Mouse (Mus musculus): ENCODE measurements around the gene Scrn1. TPM values are rescaled to one million over a fixed set of nuclear protein-coding genes. Genes with fewer than 3 reads are reported as not detected.

The Scrn1 gene
- polyA plus RNA-seq, 1 experiment from 2014 or later: 2.5 TPM

DNA sequence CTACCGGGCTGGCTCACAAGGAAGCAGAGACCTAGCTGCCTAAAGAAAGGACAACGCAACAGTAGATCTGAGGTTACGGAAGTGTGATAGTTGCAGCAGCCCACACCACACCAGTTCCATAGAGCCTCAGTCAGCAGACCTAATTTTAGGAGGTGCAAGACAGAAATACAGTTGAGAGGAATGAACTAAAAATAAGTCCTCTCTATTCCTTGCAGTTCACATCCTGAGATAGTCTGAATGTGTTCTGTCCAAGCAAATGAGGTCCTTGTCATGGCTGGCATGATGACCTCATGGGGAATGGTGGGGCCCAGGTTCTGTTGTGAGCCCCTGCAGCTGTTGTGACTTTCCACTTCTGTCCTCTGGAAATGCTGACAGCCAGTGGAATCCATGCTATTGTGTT lies 98.9 kb downstream of the Scrn1 start:
- TF ChIP-seq CTCF (IDR thresholded peaks at IDR 0.05; ENCODE audit: low read depth): no peak
- Histone ChIP-seq H3K9ac (ENCODE audit: low read depth, low read length) (no peak overlapping the region), H3K4me3 (ENCODE audit: low read depth, low read length) (no peak overlapping the region), H3K4me2 (replicated peaks; ENCODE audit: low read depth) (no peak overlapping the region), H3K27ac (ENCODE audit: low read depth, low read length) (no peak overlapping the region), H3K4me1 (replicated peaks; ENCODE audit: control insufficient read depth, insufficient read depth, low read length) (0 out of 2 replicates have a peak, but pooled peaks cover 3% of the 10 kb centered on the region), H3K27me3 (replicated peaks; ENCODE audit: control insufficient read depth, insufficient read depth, low read length) (no peaks in the 10 kb centered on the region), H3K36me3 (ENCODE audit: control insufficient read depth, insufficient read depth) (no peaks in the 10 kb centered on the region), H3K9me3 (ENCODE audit: control insufficient read depth) (no peaks in the 10 kb centered on the region)
- ATAC-seq: no peak
- 82% methylated on average over 3 of the region's 3 CpGs for WGBS

DNA sequence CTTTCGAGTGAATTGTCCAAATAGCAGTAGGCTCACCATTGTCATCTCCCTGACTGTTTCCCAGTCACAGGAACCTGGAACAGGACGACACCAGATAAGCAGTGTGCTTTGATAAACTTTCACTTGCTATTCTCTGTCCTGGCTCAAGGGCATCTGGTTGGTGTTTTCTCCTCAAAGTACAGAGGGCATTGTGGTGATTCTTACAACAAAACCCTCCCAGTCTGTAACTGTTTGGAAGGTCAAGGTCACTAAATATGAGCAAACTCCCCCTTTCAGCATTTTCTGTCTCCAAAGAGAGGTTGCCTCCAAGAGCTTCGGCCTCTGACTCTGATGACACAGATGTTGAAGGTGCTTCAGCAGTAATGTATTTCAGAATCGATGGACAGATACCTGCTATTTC lies 101.4 kb downstream of the Scrn1 start:
- H3K27ac ChIP-seq (ENCODE audit: low read depth, low read length): no peak overlapping the region
- H3K4me1 ChIP-seq (replicated peaks; ENCODE audit: control insufficient read depth, insufficient read depth, low read length): 0 out of 2 replicates have a peak, but pooled peaks cover under 1% of the 10 kb centered on the region
- H3K27me3 ChIP-seq (replicated peaks; ENCODE audit: control insufficient read depth, insufficient read depth, low read length): no peaks in the 10 kb centered on the region
- H3K4me2 ChIP-seq (replicated peaks; ENCODE audit: low read depth): no peak overlapping the region
- no peak overlapping the region for H3K9ac ChIP-seq (ENCODE audit: low read depth, low read length)
- ATAC-seq: no peak
- H3K4me3 ChIP-seq (ENCODE audit: low read depth, low read length): no peak overlapping the region
- WGBS: 78% methylated on average over 4 of the region's 4 CpGs
- H3K36me3 ChIP-seq (ENCODE audit: control insufficient read depth, insufficient read depth): no peaks in the 10 kb centered on the region
- TF ChIP-seq CTCF (IDR thresholded peaks at IDR 0.05; ENCODE audit: low read depth): no peak
- no peaks in the 10 kb centered on the region for H3K9me3 ChIP-seq (ENCODE audit: control insufficient read depth)

DNA sequence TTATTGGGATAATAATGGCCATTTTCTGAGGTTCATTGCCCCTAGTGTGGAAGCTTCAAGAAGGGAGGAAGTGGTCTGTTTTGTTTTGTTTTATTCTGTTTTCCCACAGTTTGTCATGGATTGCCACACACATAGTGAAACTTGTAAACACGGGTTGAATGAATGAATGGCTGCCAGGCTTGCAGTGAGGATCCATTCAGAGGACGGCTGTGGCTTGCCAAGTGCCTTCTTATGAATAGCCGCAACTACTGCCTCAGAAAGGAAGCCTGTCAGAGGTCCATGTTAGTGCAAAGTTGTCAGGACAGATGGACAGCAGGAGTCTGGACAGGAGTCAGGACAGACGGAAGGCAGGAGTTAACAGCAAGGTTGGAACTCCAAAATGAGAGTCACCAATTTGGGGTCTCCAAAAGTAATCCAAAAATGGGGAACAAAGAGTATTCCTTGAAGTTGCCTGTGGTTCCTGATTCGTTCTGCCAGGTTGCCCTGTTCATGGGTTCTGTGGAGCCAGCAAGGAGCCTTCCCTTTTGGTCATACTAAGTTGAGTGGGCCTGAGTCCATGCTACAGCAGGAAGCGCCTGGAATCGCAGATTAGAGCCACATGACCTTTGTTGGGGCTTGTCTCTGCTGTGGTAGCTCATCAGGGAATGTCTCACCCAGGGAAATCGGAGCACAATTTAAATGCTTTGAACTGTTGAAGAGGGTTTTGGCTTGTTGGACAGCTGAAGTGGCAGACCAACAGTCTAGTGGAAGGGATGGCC lies 102.4 kb downstream of the Scrn1 start:
- Histone ChIP-seq H3K27ac (ENCODE audit: low read depth, low read length) (no peak overlapping the region), H3K4me1 (replicated peaks; ENCODE audit: control insufficient read depth, insufficient read depth, low read length) (no peaks in the 10 kb centered on the region), H3K4me2 (replicated peaks; ENCODE audit: low read depth) (no peak overlapping the region), H3K9me3 (ENCODE audit: control insufficient read depth) (no peaks in the 10 kb centered on the region), H3K27me3 (replicated peaks; ENCODE audit: control insufficient read depth, insufficient read depth, low read length) (no peaks in the 10 kb centered on the region), H3K4me3 (ENCODE audit: low read depth, low read length) (no peak overlapping the region), H3K9ac (ENCODE audit: low read depth, low read length) (no peak overlapping the region), H3K36me3 (ENCODE audit: control insufficient read depth, insufficient read depth) (no peaks in the 10 kb centered on the region)
- no peak for ATAC-seq
- no peak for TF ChIP-seq CTCF (IDR thresholded peaks at IDR 0.05; ENCODE audit: low read depth)
- 65% methylated on average over 8 of the region's 8 CpGs for WGBS

DNA sequence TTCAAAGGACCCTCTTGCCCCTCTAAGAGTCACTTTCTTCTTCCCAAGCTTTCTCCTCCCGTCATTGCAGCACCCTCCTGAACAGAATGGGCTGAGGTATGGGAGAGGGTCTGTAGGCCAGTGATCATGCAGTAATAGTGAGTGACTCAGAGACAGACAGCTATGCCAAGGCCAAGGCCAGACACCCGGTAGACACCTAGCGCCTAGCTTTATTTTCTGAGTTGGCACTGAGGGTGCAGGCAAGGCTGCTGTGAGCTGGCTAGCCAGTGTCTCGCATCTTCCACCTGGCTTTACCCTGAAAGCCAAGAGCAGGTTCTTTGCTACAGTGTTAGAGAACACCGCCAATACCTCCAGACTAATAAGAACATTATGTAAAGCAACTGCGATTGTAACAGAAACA lies 103.5 kb downstream of the Scrn1 start:
- Histone ChIP-seq H3K27ac (ENCODE audit: low read depth, low read length) (no peak overlapping the region), H3K4me1 (replicated peaks; ENCODE audit: control insufficient read depth, insufficient read depth, low read length) (no peaks in the 10 kb centered on the region), H3K4me3 (ENCODE audit: low read depth, low read length) (no peak overlapping the region), H3K27me3 (replicated peaks; ENCODE audit: control insufficient read depth, insufficient read depth, low read length) (no peaks in the 10 kb centered on the region), H3K9me3 (ENCODE audit: control insufficient read depth) (no peaks in the 10 kb centered on the region), H3K9ac (ENCODE audit: low read depth, low read length) (no peak overlapping the region), H3K4me2 (replicated peaks; ENCODE audit: low read depth) (no peak overlapping the region), H3K36me3 (ENCODE audit: control insufficient read depth, insufficient read depth) (no peaks in the 10 kb centered on the region)
- WGBS: 94% methylated on average over 6 of the region's 6 CpGs
- no peak for ATAC-seq
- no peak for TF ChIP-seq CTCF (IDR thresholded peaks at IDR 0.05; ENCODE audit: low read depth)

DNA sequence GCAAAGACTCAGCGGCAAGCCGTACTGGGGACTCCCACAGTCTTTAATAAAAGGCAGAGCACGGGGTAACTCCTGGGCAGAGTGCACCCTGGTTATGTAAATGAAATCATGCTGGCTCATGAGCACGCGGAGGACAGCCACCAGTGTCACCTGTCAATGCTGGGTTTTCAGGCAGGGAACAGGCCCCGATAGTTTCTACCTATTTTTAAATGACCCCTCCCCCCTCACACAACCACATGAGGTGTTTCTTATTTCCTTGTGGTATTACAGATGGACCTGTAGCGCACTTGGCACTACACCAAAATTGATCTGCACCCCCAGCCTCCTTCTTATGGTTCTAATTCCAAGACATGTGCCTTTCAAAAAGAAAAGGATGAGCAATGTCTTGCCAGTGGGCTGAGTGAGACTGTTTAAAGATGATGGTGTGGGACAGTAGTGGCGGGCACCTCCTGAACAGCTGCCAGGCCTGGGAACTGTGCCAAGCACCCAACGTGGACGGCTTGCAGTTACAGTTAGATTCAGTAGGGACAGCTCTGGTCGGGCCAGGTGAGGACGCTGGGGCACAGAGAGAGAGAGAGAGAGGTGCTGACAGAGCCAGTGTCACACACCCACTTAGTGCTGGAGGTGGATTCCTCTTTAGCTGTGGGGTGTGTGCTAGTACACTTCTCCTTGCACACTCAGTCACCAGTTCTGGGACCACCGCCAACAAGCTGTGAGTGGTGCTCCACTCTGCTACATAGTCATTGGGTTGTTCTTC lies 105.2 kb downstream of the Scrn1 start:
- Histone ChIP-seq H3K9me3 (ENCODE audit: control insufficient read depth) (no peaks in the 10 kb centered on the region), H3K4me3 (ENCODE audit: low read depth, low read length) (no peak overlapping the region), H3K4me1 (replicated peaks; ENCODE audit: control insufficient read depth, insufficient read depth, low read length) (no peaks in the 10 kb centered on the region), H3K4me2 (replicated peaks; ENCODE audit: low read depth) (no peak overlapping the region), H3K27me3 (replicated peaks; ENCODE audit: control insufficient read depth, insufficient read depth, low read length) (no peaks in the 10 kb centered on the region), H3K36me3 (ENCODE audit: control insufficient read depth, insufficient read depth) (no peaks in the 10 kb centered on the region), H3K27ac (ENCODE audit: low read depth, low read length) (no peak overlapping the region), H3K9ac (ENCODE audit: low read depth, low read length) (no peak overlapping the region)
- TF ChIP-seq CTCF (IDR thresholded peaks at IDR 0.05; ENCODE audit: low read depth): no peak
- ATAC-seq: no peak
- WGBS: 74% methylated on average over 13 of the region's 13 CpGs

DNA sequence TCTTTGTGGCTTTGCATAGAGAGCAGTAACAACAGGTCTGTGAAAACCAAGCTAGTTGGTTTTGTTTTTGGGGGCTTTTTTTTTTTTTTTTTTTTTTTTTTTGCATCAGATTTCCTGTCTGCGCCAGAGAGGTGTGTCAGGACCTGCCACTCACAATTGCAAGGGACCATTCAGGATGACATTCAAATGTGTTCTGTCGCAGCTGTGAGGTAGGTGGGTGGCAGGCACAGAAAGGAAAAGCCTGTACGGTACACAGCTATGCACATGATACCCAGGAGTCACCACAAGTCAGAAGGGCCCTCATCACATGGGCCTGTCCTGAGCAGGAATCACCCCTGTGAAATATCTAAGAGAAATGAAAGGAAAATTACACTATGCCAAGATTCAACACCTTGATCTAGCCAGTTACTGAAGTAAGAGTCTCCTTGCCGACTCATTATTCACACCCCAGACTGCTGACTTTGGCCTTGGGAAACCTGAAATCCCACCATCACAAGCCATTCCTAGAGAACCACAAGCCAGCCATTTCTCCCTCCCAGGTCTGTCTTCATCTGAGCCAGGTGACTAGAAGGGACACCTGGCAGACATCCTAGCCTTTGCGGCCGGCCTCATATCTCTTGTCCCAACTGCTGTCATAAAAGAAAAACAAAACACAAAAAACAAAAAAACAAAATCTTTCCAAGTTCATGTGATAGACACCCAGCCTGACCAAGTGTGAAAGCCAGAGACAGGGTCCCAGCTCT lies 105.9 kb downstream of the Scrn1 start:
- TF ChIP-seq CTCF (IDR thresholded peaks at IDR 0.05; ENCODE audit: low read depth): no peak
- no peak for ATAC-seq
- WGBS: 83% methylated on average over 6 of the region's 6 CpGs

More for the DNA sequence above, 105.9 kb downstream of the Scrn1 start:
- Histone ChIP-seq H3K27me3 (replicated peaks; ENCODE audit: control insufficient read depth, insufficient read depth, low read length) (no peaks in the 10 kb centered on the region), H3K27ac (ENCODE audit: low read depth, low read length) (no peak overlapping the region), H3K36me3 (ENCODE audit: control insufficient read depth, insufficient read depth) (no peaks in the 10 kb centered on the region), H3K4me3 (ENCODE audit: low read depth, low read length) (no peak overlapping the region), H3K9ac (ENCODE audit: low read depth, low read length) (no peak overlapping the region), H3K9me3 (ENCODE audit: control insufficient read depth) (no peaks in the 10 kb centered on the region), H3K4me2 (replicated peaks; ENCODE audit: low read depth) (no peak overlapping the region), H3K4me1 (replicated peaks; ENCODE audit: control insufficient read depth, insufficient read depth, low read length) (no peaks in the 10 kb centered on the region)
